Mouse (Mus musculus): ENCODE measurements around the gene Cmc2. TPM values are rescaled to one million over a fixed set of nuclear protein-coding genes. Genes with fewer than 3 reads are reported as not detected.

Gene Cmc2
- polyA plus RNA-seq, 1 experiment: 55.1 TPM

GRCm38 (mm10) chr8:116891446-116891845 lies 29.8 kb downstream of the Cmc2 start:
- H3K79me2 ChIP-seq (ENCODE audit: control insufficient read depth, insufficient read depth): peaks cover 15% of the 10 kb centered on the region
- no peaks in the 10 kb centered on the region for H3K79me3 ChIP-seq (ENCODE audit: low read depth)
- H3K36me3 ChIP-seq (ENCODE audit: control insufficient read depth, insufficient read depth): peaks cover 27% of the 10 kb centered on the region
- no peaks in the 10 kb centered on the region for H3K27me3 ChIP-seq (ENCODE audit: control insufficient read depth, insufficient read depth, insufficient read length)
- TF ChIP-seq CEBPB (IDR thresholded peaks at IDR 0.05; ENCODE audit: low read depth) (no peak), USF1 (IDR thresholded peaks at IDR 0.05; ENCODE audit: low read depth) (no peak), MYOG (IDR thresholded peaks at IDR 0.05; ENCODE audit: control insufficient read depth, extremely low read depth, insufficient read length) (no peak), MAX (IDR thresholded peaks at IDR 0.05) (no peak), MYOD1 (IDR thresholded peaks at IDR 0.05; ENCODE audit: control insufficient read depth, insufficient read length, low read depth) (no peak)
- no peak overlapping the region for H3ac ChIP-seq (ENCODE audit: control insufficient read depth, insufficient read length, low read depth)
- H3K4me3 ChIP-seq (ENCODE audit: insufficient read depth, poor library complexity, severe bottlenecking): no peak overlapping the region

GRCm38 (mm10) chr8:116887813-116888212 lies 33.4 kb downstream of the Cmc2 start:
- Histone ChIP-seq H3K79me3 (ENCODE audit: low read depth) (no peaks in the 10 kb centered on the region), H3K4me3 (ENCODE audit: insufficient read depth, poor library complexity, severe bottlenecking) (no peak overlapping the region), H3K36me3 (ENCODE audit: control insufficient read depth, insufficient read depth) (peaks cover 27% of the 10 kb centered on the region), H3K79me2 (ENCODE audit: control insufficient read depth, insufficient read depth) (peaks cover 15% of the 10 kb centered on the region), H3K27me3 (ENCODE audit: control insufficient read depth, insufficient read depth, insufficient read length) (no peaks in the 10 kb centered on the region), H3ac (ENCODE audit: control insufficient read depth, insufficient read length, low read depth) (no peak overlapping the region)
- TF ChIP-seq MYOG (IDR thresholded peaks at IDR 0.05; ENCODE audit: control insufficient read depth, extremely low read depth, insufficient read length) (no peak), CTCF (IDR thresholded peaks at IDR 0.05; ENCODE audit: control insufficient read depth, insufficient read depth, insufficient read length) (no peak), MYOD1 (IDR thresholded peaks at IDR 0.05; ENCODE audit: control insufficient read depth, insufficient read length, low read depth) (no peak), USF1 (IDR thresholded peaks at IDR 0.05; ENCODE audit: low read depth) (no peak)

- no peak overlapping the region for H3ac ChIP-seq (ENCODE audit: control insufficient read depth, insufficient read length, low read depth)
- H3K79me3 ChIP-seq (ENCODE audit: low read depth): no peaks in the 10 kb centered on the region
- TF ChIP-seq MYOG (IDR thresholded peaks at IDR 0.05; ENCODE audit: control insufficient read depth, extremely low read depth, insufficient read length): no peak
- no peak for TF ChIP-seq CTCF (IDR thresholded peaks at IDR 0.05; ENCODE audit: control insufficient read depth, insufficient read depth, insufficient read length)
- no peak for TF ChIP-seq MAX (IDR thresholded peaks at IDR 0.05)
- TF ChIP-seq MYOD1 (IDR thresholded peaks at IDR 0.05; ENCODE audit: control insufficient read depth, insufficient read length, low read depth): no peak
- TF ChIP-seq FOSL1 (IDR thresholded peaks at IDR 0.05; ENCODE audit: insufficient read depth, low read length, poor library complexity, severe bottlenecking): no peak
- TF ChIP-seq CEBPB (IDR thresholded peaks at IDR 0.05; ENCODE audit: low read depth): no peak
- TF ChIP-seq USF1 (IDR thresholded peaks at IDR 0.05; ENCODE audit: low read depth): no peak
- no peaks in the 10 kb centered on the region for H3K27me3 ChIP-seq (ENCODE audit: control insufficient read depth, insufficient read depth, insufficient read length)
- no peaks in the 10 kb centered on the region for H3K36me3 ChIP-seq (ENCODE audit: control insufficient read depth, insufficient read depth)
- no peaks in the 10 kb centered on the region for H3K79me2 ChIP-seq (ENCODE audit: control insufficient read depth, insufficient read depth)
- H3K4me3 ChIP-seq (ENCODE audit: insufficient read depth, poor library complexity, severe bottlenecking): no peak overlapping the region
Measured at GRCm38 (mm10) chr8:116881396-116881795, 39.9 kb downstream of the Cmc2 start.

GRCm38 (mm10) chr8:116875798-116876450 lies 45.3 kb downstream of the Cmc2 start:
- Histone ChIP-seq H3K27me3 (ENCODE audit: control insufficient read depth, insufficient read depth, insufficient read length) (no peaks in the 10 kb centered on the region), H3ac (ENCODE audit: control insufficient read depth, insufficient read length, low read depth) (no peak overlapping the region), H3K36me3 (ENCODE audit: control insufficient read depth, insufficient read depth) (no peaks in the 10 kb centered on the region), H3K79me3 (ENCODE audit: low read depth) (no peaks in the 10 kb centered on the region), H3K4me3 (ENCODE audit: insufficient read depth, poor library complexity, severe bottlenecking) (no peak overlapping the region), H3K79me2 (ENCODE audit: control insufficient read depth, insufficient read depth) (no peaks in the 10 kb centered on the region)
- TF ChIP-seq USF1 (IDR thresholded peaks at IDR 0.05; ENCODE audit: low read depth) (no peak), CEBPB (IDR thresholded peaks at IDR 0.05; ENCODE audit: low read depth) (no peak), MYOG (IDR thresholded peaks at IDR 0.05; ENCODE audit: control insufficient read depth, extremely low read depth, insufficient read length) (no peak), CTCF (IDR thresholded peaks at IDR 0.05; ENCODE audit: control insufficient read depth, insufficient read depth, insufficient read length) (no peak), FOSL1 (IDR thresholded peaks at IDR 0.05; ENCODE audit: insufficient read depth, low read length, poor library complexity, severe bottlenecking) (no peak), MYOD1 (IDR thresholded peaks at IDR 0.05; ENCODE audit: control insufficient read depth, insufficient read length, low read depth) (no peak), MAX (IDR thresholded peaks at IDR 0.05) (no peak)

GRCm38 (mm10) chr8:116873986-116874385 lies 47.3 kb downstream of the Cmc2 start:
- Histone ChIP-seq H3K36me3 (ENCODE audit: control insufficient read depth, insufficient read depth) (no peaks in the 10 kb centered on the region), H3K27me3 (ENCODE audit: control insufficient read depth, insufficient read depth, insufficient read length) (no peaks in the 10 kb centered on the region), H3K4me3 (ENCODE audit: insufficient read depth, poor library complexity, severe bottlenecking) (no peak overlapping the region), H3ac (ENCODE audit: control insufficient read depth, insufficient read length, low read depth) (no peak overlapping the region), H3K79me2 (ENCODE audit: control insufficient read depth, insufficient read depth) (no peaks in the 10 kb centered on the region), H3K79me3 (ENCODE audit: low read depth) (no peaks in the 10 kb centered on the region)
- no peak for TF ChIP-seq USF1 (IDR thresholded peaks at IDR 0.05; ENCODE audit: low read depth)
- TF ChIP-seq CEBPB (IDR thresholded peaks at IDR 0.05; ENCODE audit: low read depth): no peak
- no peak for TF ChIP-seq MYOG (IDR thresholded peaks at IDR 0.05; ENCODE audit: control insufficient read depth, extremely low read depth, insufficient read length)
- TF ChIP-seq FOSL1 (IDR thresholded peaks at IDR 0.05; ENCODE audit: insufficient read depth, low read length, poor library complexity, severe bottlenecking): no peak
- no peak for TF ChIP-seq MAX (IDR thresholded peaks at IDR 0.05)
- no peak for TF ChIP-seq MYOD1 (IDR thresholded peaks at IDR 0.05; ENCODE audit: control insufficient read depth, insufficient read length, low read depth)
- TF ChIP-seq CTCF (IDR thresholded peaks at IDR 0.05; ENCODE audit: control insufficient read depth, insufficient read depth, insufficient read length): no peak

GRCm38 (mm10) chr8:116873586-116873985 lies 47.7 kb downstream of the Cmc2 start:
- TF ChIP-seq MYOD1 (IDR thresholded peaks at IDR 0.05; ENCODE audit: control insufficient read depth, insufficient read length, low read depth) (no peak), CTCF (IDR thresholded peaks at IDR 0.05; ENCODE audit: control insufficient read depth, insufficient read depth, insufficient read length) (no peak)
- H3K36me3 ChIP-seq (ENCODE audit: control insufficient read depth, insufficient read depth): no peaks in the 10 kb centered on the region
- H3K79me3 ChIP-seq (ENCODE audit: low read depth): no peaks in the 10 kb centered on the region
- no peak overlapping the region for H3K4me3 ChIP-seq (ENCODE audit: insufficient read depth, poor library complexity, severe bottlenecking)
- no peaks in the 10 kb centered on the region for H3K27me3 ChIP-seq (ENCODE audit: control insufficient read depth, insufficient read depth, insufficient read length)
- no peaks in the 10 kb centered on the region for H3K79me2 ChIP-seq (ENCODE audit: control insufficient read depth, insufficient read depth)
- H3ac ChIP-seq (ENCODE audit: control insufficient read depth, insufficient read length, low read depth): no peak overlapping the region
